Mouse (Mus musculus) embryonic fibroblast, embryonic 13.5 days (primary cell): ENCODE results near the gene Srp68.

Experiments
- CTCF ChIP-seq: IDR thresholded peaks from 2 replicates; pipeline ENCODE4 v1.5.1; 2011; ENCODE audit warnings: mild to moderate bottlenecking, control low read depth, low read length, moderate library complexity, borderline replicate concordance; ENCODE audit not compliant: insufficient read depth
- POLR2A ChIP-seq: IDR thresholded peaks from 2 replicates; pipeline ENCODE4 v1.6.1; 2011; ENCODE audit warnings: low read depth, mild to moderate bottlenecking, control low read depth, low read length, moderate library complexity

GRCm38 (mm10) chr11:116213877-116214510 is 60.0 kb downstream of the Srp68 start:
- TF ChIP-seq CTCF (no peak), POLR2A (no peak)
